Mouse (Mus musculus): ENCODE results near the gene Ifnk. TPM values are rescaled to one million over a fixed set of nuclear protein-coding genes. Genes with fewer than 3 reads are reported as not detected.

Ifnk gene
- total RNA-seq (2015) = not detected in 2 replicates
- not detected in 2 replicates for total RNA-seq (2017)

DNA sequence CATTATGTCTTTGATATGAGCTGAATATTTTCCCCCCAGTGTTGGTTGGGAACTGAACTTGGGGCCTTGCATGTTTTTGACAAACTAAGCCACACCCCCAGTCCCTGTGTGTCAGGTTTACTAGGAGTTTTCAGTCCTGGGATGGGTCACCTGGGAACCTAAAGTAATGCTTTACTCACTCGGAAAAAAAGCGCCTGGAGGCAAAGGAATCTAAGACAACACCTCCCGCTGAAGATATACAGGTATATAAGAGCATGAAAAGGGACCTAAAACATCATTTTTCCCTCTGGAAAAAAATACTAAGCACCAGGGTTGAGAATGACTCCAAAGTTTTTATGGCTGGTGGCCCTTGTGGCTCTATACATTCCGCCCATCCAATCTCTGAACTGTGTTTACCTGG is at the start of gene Ifnk:
Gene Ifnk (plus strand): TSS at position 301 of the 400 bp plus-strand sequence.
- ATAC-seq (replicated peaks; ENCODE audit: poor library complexity) = no peak

DNA sequence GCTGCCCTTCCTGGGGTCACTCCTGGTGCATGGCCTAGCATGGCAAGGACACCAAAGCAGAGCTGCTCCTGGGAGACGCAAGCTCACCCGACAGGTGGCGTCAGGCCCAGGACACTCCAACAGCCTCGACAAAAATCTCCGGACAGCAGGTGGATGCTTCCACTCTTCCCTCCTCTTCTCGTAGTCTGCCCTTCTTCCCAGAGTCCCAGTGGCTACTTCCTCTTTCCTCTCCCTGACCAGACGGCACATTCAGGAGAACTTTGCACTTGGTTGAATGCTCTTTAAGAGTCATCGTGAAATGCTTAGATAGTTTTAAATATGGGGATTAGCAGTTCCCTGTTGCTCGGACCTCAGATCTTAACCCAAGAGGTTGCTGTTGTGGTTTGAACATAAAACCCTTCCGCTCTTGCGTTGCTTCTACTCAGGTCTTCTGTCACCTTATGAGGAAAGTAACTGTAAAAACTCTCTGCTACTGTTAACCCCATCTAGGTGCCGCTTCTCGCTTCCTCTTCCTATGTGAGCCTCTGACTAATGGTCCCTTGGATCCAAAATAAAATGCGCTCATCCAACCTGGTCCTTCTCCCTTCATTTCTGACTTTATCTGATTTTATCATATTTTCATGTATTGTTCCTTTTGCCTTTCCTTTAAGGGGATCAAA is 46.6 kb upstream of the Ifnk start:
- peak; percentile 49 for ATAC-seq (replicated peaks; ENCODE audit: poor library complexity)

- no peak for ATAC-seq (replicated peaks; ENCODE audit: poor library complexity)
These were observed 39.4 kb upstream of the Ifnk start for GRCm38 (mm10) chr4:35112452-35112851.

GRCm38 (mm10) chr4:35113516-35114248 is 38.2 kb upstream of the Ifnk start:
- ATAC-seq (replicated peaks; ENCODE audit: poor library complexity) = no peak

- ATAC-seq (replicated peaks; ENCODE audit: poor library complexity) = no peak
These were observed 36.9 kb upstream of the Ifnk start for GRCm38 (mm10) chr4:35114950-35115349.

GRCm38 (mm10) chr4:35115933-35116332 is 35.9 kb upstream of the Ifnk start:
- no peak for ATAC-seq (replicated peaks; ENCODE audit: poor library complexity)

DNA sequence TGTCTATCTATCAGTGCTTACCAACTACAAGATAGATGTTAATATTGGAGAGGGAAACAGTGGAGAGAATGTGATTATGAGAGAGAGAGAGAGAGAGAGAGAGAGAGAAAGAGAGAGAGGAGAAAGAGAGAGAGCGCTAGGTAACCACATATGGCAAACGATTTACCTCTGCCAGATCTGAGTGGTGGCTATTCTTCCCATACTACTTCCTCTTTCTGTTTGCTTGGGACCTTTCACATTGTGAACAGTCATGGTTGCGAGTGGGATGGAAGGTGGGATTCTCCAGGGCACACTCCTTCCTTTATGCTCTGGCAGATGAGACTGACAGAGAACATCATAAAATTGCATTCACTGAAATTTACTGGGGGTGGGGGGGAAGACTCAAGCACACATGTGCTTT is 34.7 kb upstream of the Ifnk start:
- peak; percentile 57 for ATAC-seq (replicated peaks; ENCODE audit: poor library complexity)

GRCm38 (mm10) chr4:35118851-35119250 is 33.0 kb upstream of the Ifnk start:
- ATAC-seq (replicated peaks; ENCODE audit: poor library complexity) = no peak

DNA sequence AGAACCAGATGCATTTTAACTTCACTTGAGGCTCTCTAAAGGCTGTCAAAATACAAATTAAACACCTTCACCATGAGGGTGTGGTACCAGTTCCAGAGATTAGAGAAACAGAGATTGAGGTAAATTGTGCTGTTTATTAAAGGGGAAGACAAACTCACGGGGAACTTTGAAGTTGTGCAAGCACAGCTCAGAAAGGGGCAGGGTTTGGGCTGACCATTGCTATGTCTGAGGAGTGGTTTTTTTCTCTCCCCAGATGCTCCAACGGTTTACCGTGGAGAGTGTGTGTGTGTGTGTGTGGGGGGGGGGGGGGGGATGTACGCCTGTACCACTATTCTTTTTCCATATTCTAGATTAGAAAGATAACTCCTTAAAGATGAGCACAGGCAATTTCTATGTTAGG is 31.7 kb upstream of the Ifnk start:
- ATAC-seq (replicated peaks; ENCODE audit: poor library complexity) = peak; percentile 85

DNA sequence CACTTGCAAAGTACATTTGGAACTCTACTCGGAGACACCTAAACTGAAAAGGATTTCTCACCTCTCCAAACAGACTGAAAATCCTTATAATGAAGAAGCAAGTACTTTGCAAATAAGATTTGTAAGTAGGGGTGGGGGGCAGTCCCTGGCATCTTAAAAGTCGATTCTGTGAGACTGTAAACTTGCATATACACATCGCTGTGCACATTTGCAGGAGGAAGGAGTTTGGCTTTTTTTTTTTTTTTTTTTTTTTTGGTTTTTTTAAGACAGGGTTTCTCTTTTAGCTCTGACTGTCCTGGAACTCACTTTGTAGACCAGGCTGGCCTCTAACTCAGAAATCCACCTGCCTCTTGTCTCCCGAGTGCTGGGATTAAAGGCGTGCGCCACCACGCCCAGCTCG is 31.3 kb upstream of the Ifnk start:
- ATAC-seq (replicated peaks; ENCODE audit: poor library complexity) = no peak

- ATAC-seq (replicated peaks; ENCODE audit: poor library complexity) = no peak
These were observed 30.8 kb upstream of the Ifnk start for GRCm38 (mm10) chr4:35121060-35121459.

- no peak for ATAC-seq (replicated peaks; ENCODE audit: poor library complexity)
These were observed 28.8 kb upstream of the Ifnk start for GRCm38 (mm10) chr4:35123087-35123486.

DNA sequence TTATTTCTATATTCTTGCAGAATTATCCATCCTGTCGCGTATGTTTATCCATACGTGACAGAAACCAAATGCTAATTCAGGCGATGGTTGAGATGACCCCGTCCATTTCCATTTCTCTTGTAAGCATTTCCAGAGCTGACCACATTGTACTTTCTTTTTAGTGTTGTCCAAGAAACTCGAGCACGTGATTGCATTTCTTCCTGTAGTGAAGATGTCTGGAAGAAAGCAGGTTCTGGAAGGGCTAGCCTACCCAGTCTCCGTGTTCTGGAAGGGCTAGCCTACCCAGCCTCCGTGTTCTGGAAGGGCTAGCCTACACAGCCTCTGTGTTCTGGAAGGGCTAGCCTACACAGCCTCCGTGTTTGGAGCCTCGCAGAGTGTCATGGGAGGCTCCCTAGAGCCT is 27.8 kb upstream of the Ifnk start:
- no peak for ATAC-seq (replicated peaks; ENCODE audit: poor library complexity)

- ATAC-seq (replicated peaks; ENCODE audit: poor library complexity) = no peak
These were observed 26.5 kb upstream of the Ifnk start for GRCm38 (mm10) chr4:35125299-35125777.

GRCm38 (mm10) chr4:35126776-35127175 is 25.1 kb upstream of the Ifnk start:
- ATAC-seq (replicated peaks; ENCODE audit: poor library complexity) = no peak

DNA sequence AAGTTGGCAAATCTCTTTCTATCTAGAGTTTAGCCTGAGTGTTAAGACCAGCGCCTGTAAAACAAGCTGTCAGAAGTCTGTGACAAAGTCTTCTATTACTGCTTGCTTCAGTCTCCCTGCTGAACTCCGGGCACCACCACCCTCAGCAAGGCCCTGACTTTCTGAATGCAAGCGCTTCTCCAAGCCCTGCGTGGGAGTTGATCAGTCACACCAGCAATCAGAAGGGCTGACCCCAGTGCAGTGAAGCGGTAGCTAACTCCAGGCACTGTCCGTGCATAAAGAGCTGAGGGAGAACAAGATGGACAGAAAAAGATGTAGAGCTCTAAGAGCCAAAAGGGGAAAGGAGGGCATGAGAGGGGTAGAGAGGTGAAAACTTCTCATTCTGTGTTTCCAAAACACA is 24.1 kb upstream of the Ifnk start:
- ATAC-seq (replicated peaks; ENCODE audit: poor library complexity) = no peak

DNA sequence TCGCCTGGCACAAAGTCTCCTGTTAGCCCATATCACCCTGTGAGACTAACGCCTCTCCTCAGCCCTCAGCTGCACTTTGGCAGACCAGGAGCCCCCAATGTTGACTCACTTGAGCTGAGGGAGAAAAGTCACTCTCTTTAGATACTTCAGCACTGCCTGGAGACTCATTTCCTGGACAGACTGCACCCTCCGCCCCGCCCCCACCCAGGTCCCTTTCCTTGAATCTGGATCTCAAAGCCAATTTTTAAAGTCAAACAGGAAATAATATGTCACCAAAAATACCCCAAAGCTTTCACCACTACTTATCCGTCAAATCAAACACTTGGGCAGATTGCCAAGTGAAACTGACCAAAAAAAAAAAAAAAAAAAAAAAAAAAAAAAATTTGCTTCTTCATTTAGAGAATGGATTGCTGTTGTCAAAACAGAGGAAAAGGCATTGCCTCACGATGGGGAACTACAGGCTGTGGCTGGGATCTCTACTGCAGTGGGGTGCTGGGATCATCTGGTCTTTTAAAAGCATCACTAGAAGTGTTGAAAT is 21.4 kb upstream of the Ifnk start:
- peak; percentile 94 for ATAC-seq (replicated peaks; ENCODE audit: poor library complexity)

- ATAC-seq (replicated peaks; ENCODE audit: poor library complexity) = no peak
These were observed 20.3 kb upstream of the Ifnk start for GRCm38 (mm10) chr4:35131592-35131991.

- ATAC-seq (replicated peaks; ENCODE audit: poor library complexity) = no peak
These were observed 18.4 kb upstream of the Ifnk start for GRCm38 (mm10) chr4:35133411-35133810.

DNA sequence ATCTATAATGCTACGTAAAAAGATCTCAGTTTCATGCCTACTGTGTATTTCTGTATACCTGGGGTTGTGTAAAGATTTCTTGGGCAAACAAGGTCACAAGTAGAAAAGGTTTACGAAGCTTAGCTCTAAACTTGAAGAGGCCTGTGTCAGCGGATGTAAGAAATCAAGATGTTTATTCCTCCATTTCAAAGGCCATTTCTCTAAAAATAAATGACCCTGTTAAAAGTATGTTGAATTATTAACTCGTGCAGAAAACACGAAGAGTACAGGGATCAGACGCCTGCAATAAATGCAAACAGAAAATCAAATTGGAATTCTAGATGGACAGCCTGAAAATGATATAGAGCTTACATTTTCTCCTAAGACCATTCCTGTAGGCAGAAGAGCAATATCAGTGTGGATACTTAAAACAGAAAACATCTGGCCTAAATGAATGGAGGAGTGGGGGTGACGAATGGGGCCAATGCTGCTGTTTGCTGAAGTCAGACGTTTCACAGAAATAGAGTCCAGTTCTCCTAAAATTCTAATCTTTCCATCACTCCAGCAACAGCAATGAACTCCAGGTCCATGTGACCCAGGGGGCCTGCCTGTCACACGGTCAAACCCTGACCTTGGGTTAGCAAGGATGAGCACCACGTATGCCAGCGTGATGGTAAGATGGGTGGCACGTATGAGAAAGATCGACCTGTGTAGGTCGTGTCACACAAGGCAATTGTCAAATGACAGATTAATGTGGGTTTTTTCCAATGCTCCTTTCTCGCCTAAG is 16.8 kb upstream of the Ifnk start:
- no peak for ATAC-seq (replicated peaks; ENCODE audit: poor library complexity)

- ATAC-seq (replicated peaks; ENCODE audit: poor library complexity) = no peak
These were observed 16.1 kb upstream of the Ifnk start for GRCm38 (mm10) chr4:35135806-35136205.
